Mouse (Mus musculus): ENCODE data around the gene Arhgdia.
A peak's percentile ranks its signal among the peaks of the same experiment; 100 is the strongest.

Arhgdia gene

GRCm38 (mm10) chr11:120581490-120582267 is at the start of gene Arhgdia:
Gene Arhgdia (minus strand): TSS chr11:120581624.
- DNase-seq, result peak; percentile 86

GRCm38 (mm10) chr11:120630401-120630871 is 49.0 kb upstream of the Arhgdia start:
- DNase-seq, result peak; percentile 94

GRCm38 (mm10) chr11:120629911-120630310 is 48.5 kb upstream of the Arhgdia start:
- DNase-seq, result peak; percentile 78

- peak; percentile 82 for DNase-seq
Observed at GRCm38 (mm10) chr11:120629341-120629730, 47.9 kb upstream of the Arhgdia start.

- no peak for DNase-seq
Observed at GRCm38 (mm10) chr11:120628601-120629340, 47.3 kb upstream of the Arhgdia start.

- peak; percentile 59 for DNase-seq
Observed at GRCm38 (mm10) chr11:120627468-120628300, 46.3 kb upstream of the Arhgdia start.

GRCm38 (mm10) chr11:120626785-120627467 is 45.5 kb upstream of the Arhgdia start:
- DNase-seq, result no peak

- DNase-seq, result no peak
Observed at GRCm38 (mm10) chr11:120625152-120625775, 43.8 kb upstream of the Arhgdia start, which contains the start of gene Sirt7. Gene Sirt7 (minus strand): TSS chr11:120625240.

GRCm38 (mm10) chr11:120624680-120625111 is 43.3 kb upstream of the Arhgdia start:
- peak; percentile 85 for DNase-seq

GRCm38 (mm10) chr11:120623961-120624679 is 42.7 kb upstream of the Arhgdia start:
- DNase-seq, result peak; percentile 83

GRCm38 (mm10) chr11:120622805-120623204 is 41.4 kb upstream of the Arhgdia start:
- DNase-seq, result no peak

GRCm38 (mm10) chr11:120620195-120620594 is 38.8 kb upstream of the Arhgdia start:
- no peak for DNase-seq

- DNase-seq, result peak; percentile 45
Observed at GRCm38 (mm10) chr11:120618619-120619535, 37.5 kb upstream of the Arhgdia start.

GRCm38 (mm10) chr11:120617519-120618112 is 36.2 kb upstream of the Arhgdia start, which contains the start of gene Pcyt2:
Gene Pcyt2 (minus strand): TSS chr11:120617936.
- peak; percentile 97 for DNase-seq

- DNase-seq, result peak; percentile 87
Observed at GRCm38 (mm10) chr11:120616617-120617294, 35.3 kb upstream of the Arhgdia start.

GRCm38 (mm10) chr11:120615606-120616203 is 34.3 kb upstream of the Arhgdia start:
- DNase-seq, result no peak

GRCm38 (mm10) chr11:120615167-120615566 is 33.7 kb upstream of the Arhgdia start:
- DNase-seq, result no peak

GRCm38 (mm10) chr11:120613976-120614375 is 32.6 kb upstream of the Arhgdia start:
- no peak for DNase-seq

All from kidney, adult 9 months (tissue).